Mouse (Mus musculus) liver, embryonic 14.5 days (tissue): ENCODE data around the gene Dntt. TPM values are rescaled to one million over a fixed set of nuclear protein-coding genes. Genes with fewer than 3 reads are reported as not detected.

Source experiments
- ATAC-seq: fragments of 200-750 bp; cut with Nextera tagmentation; 2 replicates; pipeline ENCODE4 v1.8.0; 2017; ENCODE audit warnings: moderate number of reproducible peaks, mild to moderate bottlenecking, moderate library complexity; ENCODE audit not compliant: insufficient read depth
- DNase-seq, 3 experiments: peaks; one replicate each; pipeline ENCODE4 v3.0.0-alpha.2; 2012 to 2013; ENCODE audit warnings: low read depth in 3 of 3, low spot score in 3 of 3
- H3K27ac ChIP-seq: fragments of 300-500 bp; sonication (generic); 2 replicates; pipeline ENCODE4 v1.5.1; 2014; ENCODE audit warnings: moderate library complexity, mild to moderate bottlenecking, control low read depth, inconsistent platforms
- H3K27me3 ChIP-seq: fragments of 300-500 bp; sonication (generic); 2 replicates; pipeline ENCODE4 v1.6.1; 2014; ENCODE audit warnings: mild to moderate bottlenecking, low read length, moderate library complexity; ENCODE audit not compliant: control insufficient read depth, insufficient read depth
- H3K36me3 ChIP-seq: fragments of 300-500 bp; sonication (generic); replicated peaks from 2 replicates; pipeline ENCODE4 v1.6.1; 2014; ENCODE audit warnings: low read depth; ENCODE audit not compliant: control insufficient read depth, insufficient read depth
- H3K4me1 ChIP-seq, 2 experiments: fragments of 200-500 bp in 1 of 2; fragments of 300-500 bp in 1 of 2; sonication (generic) in 1 of 2; replicated peaks; 2 replicates each; pipeline ENCODE4 v1.6.1; 2012 to 2014; ENCODE audit warnings: antibody characterized with exemption in 1 of 2, inconsistent platforms in 1 of 2, low read length in 1 of 2; ENCODE audit not compliant: control insufficient read depth in 2 of 2, insufficient read depth in 2 of 2
- H3K4me2 ChIP-seq: fragments of 300-500 bp; sonication (generic); 2 replicates; pipeline ENCODE4 v1.6.1; 2014; ENCODE audit warnings: low read depth, mild to moderate bottlenecking, control low read depth, moderate library complexity
- H3K4me3 ChIP-seq, 2 experiments: fragments of 200-500 bp in 1 of 2; fragments of 300-500 bp in 1 of 2; sonication (generic) in 1 of 2; 2 replicates each; pipeline ENCODE4 v1.5.1; 2012 to 2014; ENCODE audit warnings: low read depth in 2 of 2, low read length in 2 of 2, mild to moderate bottlenecking in 2 of 2, control low read depth in 1 of 2, inconsistent platforms in 1 of 2, moderate library complexity in 1 of 2; ENCODE audit not compliant: insufficient read depth in 1 of 2
- H3K9ac ChIP-seq: fragments of 300-500 bp; sonication (generic); replicated peaks from 2 replicates; pipeline ENCODE4 v1.6.1; 2014; ENCODE audit warnings: mild to moderate bottlenecking, control low read depth, moderate library complexity
- H3K9me3 ChIP-seq: fragments of 300-500 bp; sonication (generic); 2 replicates; pipeline ENCODE4 v1.6.1; 2016; ENCODE audit warnings: low read length, mixed read lengths; ENCODE audit not compliant: control insufficient read depth
- CTCF ChIP-seq: IDR thresholded peaks from 2 replicates; pipeline ENCODE4 v1.5.1; 2016; ENCODE audit warnings: antibody characterized with exemption, low read depth, control low read depth
- EP300 ChIP-seq: IDR thresholded peaks from 2 replicates; pipeline ENCODE4 v1.6.1; 2016; ENCODE audit warnings: antibody characterized with exemption, low read depth
- WGBS: fragments of 180-500 bp; shearing (Covaris S2); extraction: QIAGEN DNeasy Blood & Tissue Kit; methylation state at CpG from one replicate; pipeline ENCODE4 v1.1.7; 2014; ENCODE audit not compliant: insufficient replicate concordance; 5-methylcytosine and 5-hydroxymethylcytosine counted together
- polyA plus RNA-seq, 2 experiments: library from polyadenylated mRNA; depleted of rRNA in 1 of 2; stranded (reverse) in 1 of 2; unstranded in 1 of 2; fragments of >200 nt; fragmentation: Nextera tagmentation in 1 of 2; extraction: Ambion mirVana in 1 of 2; gene quantifications; 2 replicates each; pipeline versions ENCODE4 v1.2.1 to v1.2.3; 2012 to 2014

Gene Dntt
- polyA plus RNA-seq, 2 experiments, result 0.09 TPM; not detected in 1

DNA sequence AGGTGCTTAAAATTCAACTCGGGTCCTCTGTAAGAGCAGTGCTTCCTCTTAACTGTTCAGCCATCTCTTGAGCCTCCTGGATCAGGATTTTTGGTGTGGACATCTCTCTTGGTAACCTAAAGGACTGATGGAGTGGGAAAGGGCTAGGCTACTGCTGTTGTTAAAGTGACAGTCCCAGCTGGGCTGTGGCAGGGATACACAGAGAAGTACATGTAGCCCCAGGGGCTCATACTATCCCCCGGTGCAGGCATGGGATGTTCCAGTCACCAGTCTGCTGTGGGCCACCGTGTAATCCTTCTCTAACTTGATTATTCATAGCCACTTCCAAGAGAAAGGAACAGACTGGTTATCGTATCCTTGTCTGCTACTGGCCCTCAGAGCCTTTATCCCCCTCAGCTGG is 68.0 kb downstream of the Dntt start:
- Histone ChIP-seq H3K9me3 (no peaks in the 10 kb centered on the region), H3K36me3 (no peaks in the 10 kb centered on the region), H3K4me1 (no peaks in the 10 kb centered on the region), H3K27me3 (no peaks in the 10 kb centered on the region), H3K4me2 (no peak overlapping the region), H3K27ac (no peak overlapping the region), H3K4me3 (no peak overlapping the region), H3K9ac (no peak overlapping the region)
- 57% methylated on average over 4 of the region's 4 CpGs for WGBS
- TF ChIP-seq EP300 (no peak), CTCF (no peak)
- ATAC-seq (no peak), DNase-seq (no peak)

DNA sequence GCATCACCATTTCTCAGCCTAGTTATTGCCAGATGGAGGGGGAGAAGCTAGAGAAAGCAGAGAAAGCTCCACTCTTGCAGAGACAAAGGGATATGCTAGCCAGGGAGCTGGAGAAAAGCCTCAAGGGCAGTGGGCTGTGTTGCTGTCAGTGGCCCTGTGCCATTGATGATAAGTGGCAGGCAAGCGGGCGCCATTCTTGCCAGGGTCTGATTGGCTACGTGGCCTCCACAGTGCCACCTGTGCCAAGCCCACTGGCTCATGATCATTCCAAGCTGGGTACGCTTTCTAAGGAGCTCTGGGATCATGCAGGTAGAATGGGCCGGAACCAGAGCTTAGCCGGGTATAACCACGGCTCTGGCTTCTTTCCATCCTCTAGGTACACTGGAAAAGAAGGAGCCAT is 71.8 kb downstream of the Dntt start:
- Histone ChIP-seq H3K4me2 (no peak overlapping the region), H3K36me3 (no peaks in the 10 kb centered on the region), H3K9me3 (no peaks in the 10 kb centered on the region), H3K9ac (no peak overlapping the region), H3K4me1 (no peaks in the 10 kb centered on the region), H3K27ac (no peak overlapping the region), H3K4me3 (no peak overlapping the region), H3K27me3 (no peaks in the 10 kb centered on the region)
- whole genome bisulfite sequencing, result 79% methylated on average over 7 of the region's 7 CpGs
- ATAC-seq (no peak), DNase-seq (no peak)
- TF ChIP-seq EP300, result no peak
- no peak for TF ChIP-seq CTCF

DNA sequence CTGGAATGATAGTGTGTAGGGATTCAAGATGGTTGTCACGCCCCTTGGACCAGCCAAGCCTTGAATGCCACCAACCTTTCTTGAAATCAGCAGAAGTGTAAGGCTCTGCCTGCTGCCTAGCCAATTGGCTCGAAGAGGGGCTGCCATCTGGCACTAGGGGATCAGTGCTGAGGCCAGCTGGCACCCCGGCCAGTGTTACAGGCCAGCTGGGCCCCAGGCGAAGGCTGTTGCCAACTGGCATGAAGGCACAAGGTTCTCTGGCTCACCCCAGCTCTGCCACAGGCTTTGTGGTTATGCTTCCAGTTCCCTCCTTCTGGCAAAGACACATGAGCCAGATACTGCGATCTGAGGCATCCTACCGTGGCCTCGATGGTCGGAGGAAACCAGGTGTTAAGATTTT is 72.3 kb downstream of the Dntt start:
- no peak for DNase-seq
- TF ChIP-seq EP300 (no peak), CTCF (no peak)

GRCm38 (mm10) chr19:41104922-41105321 is 75.8 kb downstream of the Dntt start:
- Histone ChIP-seq H3K36me3 (no peaks in the 10 kb centered on the region), H3K9me3 (no peaks in the 10 kb centered on the region), H3K27ac (no peak overlapping the region), H3K4me2 (no peak overlapping the region), H3K4me1 (no peaks in the 10 kb centered on the region), H3K27me3 (no peaks in the 10 kb centered on the region), H3K9ac (no peak overlapping the region), H3K4me3 (no peak overlapping the region)
- DNase-seq (no peak), ATAC-seq (no peak)
- 41% methylated on average over 8 of the region's 8 CpGs for WGBS
- TF ChIP-seq CTCF (peak; percentile 35), EP300 (no peak)

More for the DNA sequence above, 72.3 kb downstream of the Dntt start:
- H3K36me3 ChIP-seq, result no peaks in the 10 kb centered on the region
- ATAC-seq, result no peak
- no peak overlapping the region for H3K27ac ChIP-seq
- H3K4me1 ChIP-seq, result no peaks in the 10 kb centered on the region
- 59% methylated on average over 8 of the region's 8 CpGs for WGBS
- H3K9ac ChIP-seq, result no peak overlapping the region
- no peaks in the 10 kb centered on the region for H3K9me3 ChIP-seq
- H3K4me2 ChIP-seq, result no peak overlapping the region
- no peak overlapping the region for H3K4me3 ChIP-seq
- no peaks in the 10 kb centered on the region for H3K27me3 ChIP-seq

GRCm38 (mm10) chr19:41107530-41107929 is 78.5 kb downstream of the Dntt start:
- Histone ChIP-seq H3K4me3 (no peak overlapping the region), H3K9me3 (no peaks in the 10 kb centered on the region), H3K27me3 (no peaks in the 10 kb centered on the region), H3K36me3 (no peaks in the 10 kb centered on the region), H3K4me2 (no peak overlapping the region), H3K27ac (no peak overlapping the region), H3K9ac (no peak overlapping the region), H3K4me1 (no peaks in the 10 kb centered on the region)
- no peak for DNase-seq
- no peak for ATAC-seq
- TF ChIP-seq CTCF (no peak), EP300 (no peak)
- 48% methylated on average over 8 of the region's 8 CpGs for WGBS
